In the genomic region with DNA sequence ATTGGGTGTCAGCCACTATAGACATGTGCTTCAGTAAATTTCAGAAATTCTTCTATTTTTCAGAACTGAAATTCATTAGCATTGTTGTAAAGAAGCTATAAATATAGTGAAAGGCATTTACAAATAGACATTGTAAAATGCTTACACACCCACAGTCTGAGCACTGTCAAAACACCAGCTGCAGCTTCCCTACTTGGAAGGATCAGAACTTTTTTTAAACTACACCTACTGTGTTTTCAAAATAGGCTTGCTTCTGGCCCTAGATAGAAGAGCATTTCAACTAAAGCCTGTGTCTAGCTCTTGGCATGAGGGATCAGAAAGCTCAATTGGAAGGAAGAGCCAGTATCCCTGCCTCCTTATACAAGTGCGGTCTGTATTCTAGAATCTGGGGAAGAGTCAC, we compare ENCODE assay signal across 30 mouse cellular contexts. TPM values are rescaled to one million over a fixed set of nuclear protein-coding genes. Genes with fewer than 3 reads are reported as not detected.
DNase-seq lines count a peak whose midpoint lies in the region; ATAC-seq and TF ChIP-seq lines count a peak whose summit lies in the region.
"Had no signal": no experiment of that assay in that cellular context is flagged by ENCODE, and none has a peak within 500 bp of the region (broad histone marks: within the 10 kb centered on the region; RNA-seq: fewer than 3 reads in every experiment).

No protein-coding gene starts in this region.

- intact Hi-C loops in left cerebral cortex, postnatal 36 days (cut with DNase I) = no loop called here
- intact Hi-C loops in left cerebral cortex, postnatal 25 days (cut with DNase I) = loop anchor here (1.0 kb wide), 1 partner anchor 76 kb away; no protein-coding TSS in a partner anchor

- H3K4me3 ChIP-seq in forebrain, postnatal 0 days (ENCODE audit: low read depth, low read length) = no peak overlapping the region
- H3K4me3 ChIP-seq in forebrain, embryonic 14.5 days (ENCODE audit: low read depth, low read length) = no peak overlapping the region
- H3K4me3 ChIP-seq: embryonic facial prominence, embryonic 12.5 days; forebrain, embryonic 10.5 days; heart, embryonic 13.5 days; liver, embryonic 12.5 days; midbrain, embryonic 13.5 days; neural tube, embryonic 15.5 days had no signal

- H3K27ac ChIP-seq in forebrain, postnatal 0 days (ENCODE audit: low read depth, low read length) = no peak overlapping the region
- no peak overlapping the region for H3K27ac ChIP-seq in forebrain, embryonic 14.5 days (ENCODE audit: low read depth, low read length)
- H3K27ac ChIP-seq: embryonic facial prominence, embryonic 12.5 days; forebrain, embryonic 10.5 days; heart, embryonic 13.5 days; hindbrain, embryonic 14.5 days; liver, embryonic 12.5 days; midbrain, embryonic 13.5 days; neural tube, embryonic 15.5 days had no signal

- H3K9me3 ChIP-seq in forebrain, postnatal 0 days (ENCODE audit: low read length) = no peaks in the 10 kb centered on the region
- no peaks in the 10 kb centered on the region for H3K9me3 ChIP-seq in forebrain, embryonic 14.5 days (replicated peaks; ENCODE audit: control insufficient read depth, low read length)
- H3K9me3 ChIP-seq: embryonic facial prominence, embryonic 12.5 days; forebrain, embryonic 10.5 days; G1E; heart, embryonic 13.5 days; liver, embryonic 12.5 days; midbrain, embryonic 13.5 days; neural tube, embryonic 15.5 days had no signal

- 61% methylated on average over 1 of the region's 1 CpGs for WGBS in forebrain, postnatal 0 days
- 75% methylated on average over 1 of the region's 1 CpGs for WGBS in forebrain, embryonic 14.5 days

- no peaks in the 10 kb centered on the region for H3K4me1 ChIP-seq in forebrain, postnatal 0 days (ENCODE audit: insufficient read depth)
- no peaks in the 10 kb centered on the region for H3K4me1 ChIP-seq in forebrain, embryonic 14.5 days (ENCODE audit: control insufficient read depth, insufficient read depth, low read length)
- H3K4me1 ChIP-seq: embryonic facial prominence, embryonic 12.5 days; forebrain, embryonic 10.5 days; liver, embryonic 12.5 days; midbrain, embryonic 13.5 days; neural tube, embryonic 15.5 days had no signal

- no peaks in the 10 kb centered on the region for H3K36me3 ChIP-seq in forebrain, postnatal 0 days (ENCODE audit: insufficient read depth)
- H3K36me3 ChIP-seq in forebrain, embryonic 14.5 days (ENCODE audit: control insufficient read depth, insufficient read depth, low read length) = no peaks in the 10 kb centered on the region
- H3K36me3 ChIP-seq: embryonic facial prominence, embryonic 12.5 days; forebrain, embryonic 10.5 days; heart, embryonic 13.5 days; liver, embryonic 12.5 days; midbrain, embryonic 13.5 days; neural tube, embryonic 15.5 days had no signal

- no peak for TF ChIP-seq CTCF in forebrain, postnatal 0 days (IDR thresholded peaks at IDR 0.05; ENCODE audit: low read depth)

- H3K4me2 ChIP-seq in forebrain, postnatal 0 days (ENCODE audit: low read depth) = no peak overlapping the region
- no peak overlapping the region for H3K4me2 ChIP-seq in forebrain, embryonic 14.5 days (ENCODE audit: low read length)
- H3K4me2 ChIP-seq: embryonic facial prominence, embryonic 12.5 days; heart, embryonic 13.5 days; hindbrain, embryonic 14.5 days; liver, embryonic 12.5 days; midbrain, embryonic 13.5 days; neural tube, embryonic 15.5 days had no signal

- no peak overlapping the region for H3K9ac ChIP-seq in forebrain, postnatal 0 days
- H3K9ac ChIP-seq in forebrain, embryonic 14.5 days (ENCODE audit: low read length) = no peak overlapping the region
- H3K9ac ChIP-seq: embryonic facial prominence, embryonic 12.5 days; heart, embryonic 13.5 days; hindbrain, embryonic 14.5 days; liver, embryonic 12.5 days; liver, postnatal 0 days; midbrain, embryonic 13.5 days; neural tube, embryonic 15.5 days had no signal

- DNase-seq in forebrain, postnatal 0 days = peak; percentile 14
- DNase-seq in forebrain, embryonic 14.5 days (ENCODE audit: low spot score) = no peak
- peak; percentile 13 to 44 for DNase-seq in left cerebral cortex, adult 9 months (ENCODE audit: low spot score in 2 of 2)
- DNase-seq in left cerebral cortex, postnatal 36 days (ENCODE audit: low spot score in 2 of 2) = no peak
- peak; percentile 5 to 67 for DNase-seq in left cerebral cortex, postnatal 25 days (ENCODE audit: low spot score in 2 of 2)
- DNase-seq in telencephalon, adult 2 months (ENCODE audit: low read depth, low spot score) = peak; percentile 52
- DNase-seq: adrenal gland, postnatal 10 days; cerebellum, adult 11 months; cerebellum, adult 9-10 months; cerebellum, postnatal 36 days; embryo, embryonic 11 days; gastrocnemius, postnatal 10 days; heart, postnatal 10 days; kidney, adult 9 months; kidney, postnatal 14 days; liver, postnatal 0 days; lung, postnatal 4 days; spleen, adult 18-20 months; thymus, adult 18-20 months; thymus, postnatal 25 days had no signal

- no peaks in the 10 kb centered on the region for H3K27me3 ChIP-seq in forebrain, postnatal 0 days (ENCODE audit: insufficient read depth, low read length)
- H3K27me3 ChIP-seq in forebrain, embryonic 14.5 days (replicated peaks; ENCODE audit: control insufficient read depth, insufficient read depth, low read length) = no peaks in the 10 kb centered on the region
- H3K27me3 ChIP-seq: heart, embryonic 13.5 days; liver, embryonic 12.5 days had no signal

- peak; percentile 76 for ATAC-seq in forebrain, postnatal 0 days
- ATAC-seq in forebrain, embryonic 14.5 days = no peak
- ATAC-seq in erythroblast, adult 5-6 weeks (replicated peaks; ENCODE audit: low FRiP score, poor library complexity, severe bottlenecking) = no peak
- ATAC-seq: intestine, postnatal 0 days; liver, embryonic 12.5 days; liver, postnatal 0 days; midbrain, embryonic 13.5 days had no signal

RNA-seq across cellular contexts. Expression of gene Map3k15, which starts 56.2 kb away (rescaled TPM):
- total RNA-seq in forebrain, postnatal 0 days (2014; rRNA removed) = 1.2 and 1.3 TPM in 2 replicates
- 0.21 and 0.22 TPM in 2 replicates for polyA plus RNA-seq in forebrain, postnatal 0 days (2015; fragmentation: Nextera tagmentation; extraction: Ambion mirVana)
- polyA plus RNA-seq in forebrain, embryonic 14.5 days (2014; fragmentation: Nextera tagmentation; extraction: Ambion mirVana) = 0.13 and 0.25 TPM in 2 replicates
- 1 to 10 TPM in 1 of 2 experiments, under 1 TPM in 1; 0.72 to 1.3 TPM for total RNA-seq in left cerebral cortex, postnatal 36 days (2021)
- total RNA-seq in left cerebral cortex, postnatal 25 days (2021) = under 1 TPM; 0.80 to 0.94 TPM
- total RNA-seq in erythroblast, adult 5-6 weeks (2015; ENCODE audit: low replicate concordance) = 1.3 and 2.3 TPM in 2 replicates
- total RNA-seq in erythroblast, adult 5-6 weeks (2017; ENCODE audit: low replicate concordance) = 2.0 and 3.3 TPM in 2 replicates
- polyA plus RNA-seq: G1E had no signal

Comparison
In these comparisons a context has a peak if more than half of its experiments do, and no peak if none do; other contexts are left out.
1. DNase-seq: peak in forebrain, postnatal 0 days (single experiment), left cerebral cortex, adult 9 months (2 of 2), left cerebral cortex, postnatal 25 days (2 of 2) and telencephalon, adult 2 months (single experiment); none in forebrain, embryonic 14.5 days (single experiment) and left cerebral cortex, postnatal 36 days (0 of 2).